Comparison of ENCODE assay signal across 8 mouse cellular contexts in the genomic region with DNA sequence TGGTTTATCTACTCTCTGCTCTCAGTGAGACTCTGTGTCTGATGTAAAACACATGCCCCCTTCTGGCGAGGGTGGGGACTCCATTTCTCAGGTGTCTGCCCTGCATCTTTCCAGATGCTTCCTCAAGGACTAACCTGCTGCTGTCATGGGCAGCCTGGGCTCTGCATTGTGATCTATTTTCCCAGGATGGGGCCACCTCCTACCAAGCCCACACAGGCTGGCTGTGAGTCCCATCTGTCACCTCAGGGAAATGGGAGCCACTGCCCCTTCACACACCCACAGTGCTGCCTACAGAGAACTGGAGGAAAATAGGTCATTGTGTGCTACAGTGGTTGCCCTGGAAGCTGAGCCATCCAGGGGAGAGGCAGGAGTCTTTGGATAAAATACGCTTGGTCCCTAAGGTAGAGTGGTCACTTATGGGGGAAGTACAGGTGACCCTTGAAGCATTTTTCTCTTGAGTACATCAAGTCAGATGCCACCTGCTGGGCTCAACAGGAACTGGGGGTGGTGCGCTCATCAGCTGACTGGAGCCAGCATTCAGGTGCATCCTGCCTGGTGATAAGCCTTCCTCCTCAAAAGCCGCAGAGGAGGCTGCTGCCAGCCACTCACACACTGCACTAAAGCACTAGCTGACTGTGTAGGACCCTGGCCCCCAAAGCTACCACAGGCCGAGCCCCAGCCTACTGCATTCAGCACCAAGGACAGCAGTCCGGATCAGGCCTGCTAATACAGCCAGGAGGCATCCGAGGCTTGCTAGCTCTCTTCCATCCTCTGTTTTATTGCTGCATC. TPM values are rescaled to one million over a fixed set of nuclear protein-coding genes. Genes with fewer than 3 reads are reported as not detected.
DNase-seq lines count a peak whose midpoint lies in the region; ATAC-seq and TF ChIP-seq lines count a peak whose summit lies in the region.

No protein-coding gene starts in this region.

- H3K36me3 ChIP-seq in lung, postnatal 0 days (ENCODE audit: insufficient read depth, low read length), result no peaks in the 10 kb centered on the region
- H3K36me3 ChIP-seq in embryonic facial prominence, embryonic 11.5 days (replicated peaks; ENCODE audit: control insufficient read depth, insufficient read depth, low read depth, low read length), result no peaks in the 10 kb centered on the region
- H3K36me3 ChIP-seq in limb, embryonic 14.5 days (ENCODE audit: control insufficient read depth, insufficient read depth, low read length), result no peaks in the 10 kb centered on the region

- no peaks in the 10 kb centered on the region for H3K9me3 ChIP-seq in lung, postnatal 0 days (ENCODE audit: low read length)
- H3K9me3 ChIP-seq in embryonic facial prominence, embryonic 11.5 days (replicated peaks; ENCODE audit: control insufficient read depth, low read length), result no peaks in the 10 kb centered on the region
- H3K9me3 ChIP-seq in limb, embryonic 14.5 days (ENCODE audit: control insufficient read depth, low read length), result no peaks in the 10 kb centered on the region

- H3K27ac ChIP-seq in lung, postnatal 0 days (ENCODE audit: low read length), result no peak overlapping the region
- no peak overlapping the region for H3K27ac ChIP-seq in embryonic facial prominence, embryonic 11.5 days (replicated peaks; ENCODE audit: low read depth, low read length)
- no peak overlapping the region for H3K27ac ChIP-seq in limb, embryonic 14.5 days (replicated peaks; ENCODE audit: low read depth, low read length)

- no peak for TF ChIP-seq POLR2A in limb, embryonic 14.5 days (IDR thresholded peaks at IDR 0.05; ENCODE audit: borderline replicate concordance, extremely low read depth, insufficient read depth, insufficient read length)

- no peak overlapping the region for H3K9ac ChIP-seq in lung, postnatal 0 days (replicated peaks; ENCODE audit: low read depth)
- H3K9ac ChIP-seq in embryonic facial prominence, embryonic 11.5 days (replicated peaks; ENCODE audit: low read length), result no peak overlapping the region
- no peak overlapping the region for H3K9ac ChIP-seq in limb, embryonic 14.5 days (ENCODE audit: low read depth, low read length, severe bottlenecking)

- no peak overlapping the region for H3K4me3 ChIP-seq in lung, postnatal 0 days (ENCODE audit: low read depth, low read length)
- H3K4me3 ChIP-seq in embryonic facial prominence, embryonic 11.5 days (ENCODE audit: low read depth, low read length), result no peak overlapping the region
- no peak overlapping the region for H3K4me3 ChIP-seq in limb, embryonic 14.5 days (replicated peaks; ENCODE audit: low read length)

- no peak for DNase-seq in cerebellum, adult 8-10 months
- DNase-seq in lung, postnatal 0 days (ENCODE audit: low spot score), result peak; percentile 24
- no peak for DNase-seq in lung, adult 18-20 months
- peak; percentile 77 for DNase-seq in embryonic facial prominence, embryonic 11.5 days (ENCODE audit: low spot score)
- peak; percentile 52 for DNase-seq in limb, embryonic 14.5 days (ENCODE audit: low spot score)
- peak; percentile 42 for DNase-seq in right cerebral cortex, postnatal 25 days
- DNase-seq in spleen, postnatal 36 days (ENCODE audit: low spot score in 2 of 2), result no peak

- H3K27me3 ChIP-seq in lung, postnatal 0 days (replicated peaks; ENCODE audit: insufficient read depth, low read length), result no peaks in the 10 kb centered on the region
- no peaks in the 10 kb centered on the region for H3K27me3 ChIP-seq in embryonic facial prominence, embryonic 11.5 days (ENCODE audit: control insufficient read depth, insufficient read depth, low read length)
- no peaks in the 10 kb centered on the region for H3K27me3 ChIP-seq in limb, embryonic 14.5 days (ENCODE audit: control insufficient read depth, insufficient read depth, low read length)

- ATAC-seq in cerebellum, adult (ENCODE audit: insufficient number of reproducible peaks, low FRiP score, low TSS enrichment), result 0 out of 2 replicates have a peak, but pooled peaks have one; percentile 17
- 0 out of 2 replicates have a peak, but pooled peaks have one; percentile 23 for ATAC-seq in lung, postnatal 0 days
- ATAC-seq in embryonic facial prominence, embryonic 11.5 days (replicated peaks; ENCODE audit: insufficient number of reproducible peaks, low FRiP score, low TSS enrichment, low read depth), result 0 out of 2 replicates have a peak, but pooled peaks have one; percentile 20
- ATAC-seq in limb, embryonic 14.5 days (ENCODE audit: low FRiP score, low read depth), result no peak

- no peak for TF ChIP-seq EP300 in lung, postnatal 0 days (IDR thresholded peaks at IDR 0.05)

- TF ChIP-seq CTCF in lung, postnatal 0 days (IDR thresholded peaks at IDR 0.05), result peak; percentile 48

- H3K4me2 ChIP-seq in lung, postnatal 0 days (replicated peaks; ENCODE audit: low read depth, low read length), result no peak overlapping the region
- no peak overlapping the region for H3K4me2 ChIP-seq in embryonic facial prominence, embryonic 11.5 days (ENCODE audit: low read depth, low read length)
- H3K4me2 ChIP-seq in limb, embryonic 14.5 days (replicated peaks; ENCODE audit: low read depth, low read length, severe bottlenecking), result no peak overlapping the region

- 22% methylated on average over 7 of the region's 7 CpGs for WGBS in lung, postnatal 0 days
- WGBS in embryonic facial prominence, embryonic 11.5 days, result 31% methylated on average over 7 of the region's 7 CpGs
- 26% methylated on average over 7 of the region's 7 CpGs for WGBS in limb, embryonic 14.5 days

- H3K4me1 ChIP-seq in lung, postnatal 0 days (ENCODE audit: insufficient read depth, low read depth, low read length), result no peaks in the 10 kb centered on the region
- no peaks in the 10 kb centered on the region for H3K4me1 ChIP-seq in embryonic facial prominence, embryonic 11.5 days (ENCODE audit: control insufficient read depth, insufficient read depth, low read length)
- H3K4me1 ChIP-seq in limb, embryonic 14.5 days (ENCODE audit: control insufficient read depth, insufficient read depth, low read length), result no peaks in the 10 kb centered on the region

RNA-seq across cellular contexts. Expression of a gene that starts 23.5 kb away (rescaled TPM):
- polyA plus RNA-seq in lung, postnatal 0 days (2015; fragmentation: Nextera tagmentation; extraction: Ambion mirVana), result 0.39 and 0.88 TPM in 2 replicates
- polyA plus RNA-seq in embryonic facial prominence, embryonic 11.5 days (2014; fragmentation: Nextera tagmentation; extraction: Ambion mirVana), result 2.4 and 2.8 TPM in 2 replicates
- 0.47 and 0.78 TPM in 2 replicates for polyA plus RNA-seq in limb, embryonic 14.5 days (2012; rRNA removed)
- 0.66 and 0.68 TPM in 2 replicates for polyA plus RNA-seq in limb, embryonic 14.5 days (2014; fragmentation: Nextera tagmentation; extraction: Ambion mirVana)

RNA-seq across cellular contexts. Expression of a gene that starts 54.7 kb away (rescaled TPM):
- 44.6 and 46.4 TPM in 2 replicates for polyA plus RNA-seq in lung, postnatal 0 days (2015; fragmentation: Nextera tagmentation; extraction: Ambion mirVana)
- polyA plus RNA-seq in embryonic facial prominence, embryonic 11.5 days (2014; fragmentation: Nextera tagmentation; extraction: Ambion mirVana), result 39.3 and 45.1 TPM in 2 replicates
- 46.0 and 55.8 TPM in 2 replicates for polyA plus RNA-seq in limb, embryonic 14.5 days (2012; rRNA removed)
- 41.3 and 46.3 TPM in 2 replicates for polyA plus RNA-seq in limb, embryonic 14.5 days (2014; fragmentation: Nextera tagmentation; extraction: Ambion mirVana)

Comparison
In these comparisons a context has a peak if more than half of its experiments do, and no peak if none do; other contexts are left out.
1. DNase-seq: peak in lung, postnatal 0 days (single experiment), embryonic facial prominence, embryonic 11.5 days (single experiment), limb, embryonic 14.5 days (single experiment) and right cerebral cortex, postnatal 25 days (single experiment); none in cerebellum, adult 8-10 months (single experiment), lung, adult 18-20 months (0 of 2) and spleen, postnatal 36 days (0 of 2).